Mouse (Mus musculus) hindbrain, embryonic 10.5 days (tissue): Measurements from ENCODE around the gene Itpr2. TPM values are rescaled to one million over a fixed set of nuclear protein-coding genes. Genes with fewer than 3 reads are reported as not detected.
A peak's percentile ranks its signal among the peaks of the same experiment; 100 is the strongest.

Source experiments
- DNase-seq: peaks from one replicate; pipeline ENCODE4 v3.0.0-alpha.2; 2017; ENCODE audit warnings: low spot score
- H3K27ac ChIP-seq: fragments of 300-500 bp; sonication (generic); 2 replicates; pipeline ENCODE4 v1.5.1; 2016; ENCODE audit warnings: mild to moderate bottlenecking, moderate library complexity
- H3K27me3 ChIP-seq: fragments of 300-500 bp; sonication (generic); 2 replicates; pipeline ENCODE4 v1.6.1; 2016; ENCODE audit warnings: mild to moderate bottlenecking; ENCODE audit not compliant: poor library complexity, insufficient read depth, severe bottlenecking
- H3K36me3 ChIP-seq: fragments of 300-500 bp; sonication (generic); 2 replicates; pipeline ENCODE4 v1.6.1; 2016; ENCODE audit warnings: mild to moderate bottlenecking, moderate library complexity
- H3K4me1 ChIP-seq: fragments of 300-500 bp; sonication (generic); replicated peaks from 2 replicates; pipeline ENCODE4 v1.6.1; 2016; ENCODE audit warnings: mild to moderate bottlenecking
- H3K4me3 ChIP-seq: fragments of 300-500 bp; sonication (generic); 2 replicates; pipeline ENCODE4 v1.5.1; 2016; ENCODE audit warnings: mild to moderate bottlenecking, moderate library complexity
- H3K9me3 ChIP-seq: fragments of 300-500 bp; sonication (generic); 2 replicates; pipeline ENCODE4 v1.6.1; 2016; ENCODE audit warnings: mild to moderate bottlenecking, moderate library complexity
- WGBS: fragments of 180-500 bp; shearing (Covaris S2); methylation state at CpG from one replicate; pipeline ENCODE4 v1.1.7; 2016; 5-methylcytosine and 5-hydroxymethylcytosine counted together
- polyA plus RNA-seq: library from polyadenylated mRNA; unstranded; fragments of >200 nt; fragmentation: Nextera tagmentation; extraction: Ambion mirVana; gene quantifications from 2 replicates; pipeline ENCODE4 v1.2.1, GENCODE M21; 2016

Itpr2 gene
- polyA plus RNA-seq, 1 experiment from 2014 or later, result 5.0 TPM

- Histone ChIP-seq H3K4me3 (no peak overlapping the region), H3K36me3 (no peaks in the 10 kb centered on the region), H3K27ac (no peak overlapping the region), H3K9me3 (no peaks in the 10 kb centered on the region), H3K27me3 (no peaks in the 10 kb centered on the region), H3K4me1 (peaks cover 5% of the 10 kb centered on the region; the same call in 1 of the 2 replicates)
- peak; percentile 26 for DNase-seq
- 74% methylated on average over 5 of the region's 5 CpGs for WGBS
These were observed 229.6 kb downstream of the Itpr2 start for GRCm38 (mm10) chr6:146272253-146273036.

- no peak for DNase-seq
These were observed 231.1 kb downstream of the Itpr2 start for GRCm38 (mm10) chr6:146270776-146271533.

GRCm38 (mm10) chr6:146270162-146270561 lies 231.9 kb downstream of the Itpr2 start:
- Histone ChIP-seq H3K36me3 (no peaks in the 10 kb centered on the region), H3K27me3 (no peaks in the 10 kb centered on the region), H3K4me3 (no peak overlapping the region), H3K9me3 (no peaks in the 10 kb centered on the region), H3K27ac (no peak overlapping the region), H3K4me1 (peaks cover 5% of the 10 kb centered on the region; the same call in 1 of the 2 replicates)
- no peak for DNase-seq
- 61% methylated on average over 5 of the region's 5 CpGs for WGBS

More at GRCm38 (mm10) chr6:146270776-146271533, 231.1 kb downstream of the Itpr2 start:
- H3K27ac ChIP-seq, result no peak overlapping the region
- H3K36me3 ChIP-seq, result no peaks in the 10 kb centered on the region
- 66% methylated on average over 12 of the region's 12 CpGs for WGBS
- H3K4me3 ChIP-seq, result no peak overlapping the region
- no peaks in the 10 kb centered on the region for H3K9me3 ChIP-seq
- H3K4me1 ChIP-seq, result peaks cover 5% of the 10 kb centered on the region; the same call in 1 of the 2 replicates
- no peaks in the 10 kb centered on the region for H3K27me3 ChIP-seq

GRCm38 (mm10) chr6:146269291-146269690 lies 232.7 kb downstream of the Itpr2 start:
- H3K27me3 ChIP-seq, result no peaks in the 10 kb centered on the region
- DNase-seq, result no peak
- WGBS, result 93% methylated on average over 5 of the region's 5 CpGs
- no peak overlapping the region for H3K27ac ChIP-seq
- H3K36me3 ChIP-seq, result no peaks in the 10 kb centered on the region
- no peak overlapping the region for H3K4me3 ChIP-seq
- no peaks in the 10 kb centered on the region for H3K9me3 ChIP-seq
- peaks cover 5% of the 10 kb centered on the region; the same call in 1 of the 2 replicates for H3K4me1 ChIP-seq

- no peaks in the 10 kb centered on the region for H3K36me3 ChIP-seq
- 88% methylated on average over 7 of the region's 7 CpGs for WGBS
- DNase-seq, result no peak
- H3K27ac ChIP-seq, result no peak overlapping the region
- no peaks in the 10 kb centered on the region for H3K27me3 ChIP-seq
- H3K4me3 ChIP-seq, result no peak overlapping the region
- H3K4me1 ChIP-seq, result no peaks in the 10 kb centered on the region
- H3K9me3 ChIP-seq, result peaks cover 5% of the 10 kb centered on the region; the same call in 1 of the 2 replicates
These were observed 241.2 kb downstream of the Itpr2 start for GRCm38 (mm10) chr6:146260674-146261376.

GRCm38 (mm10) chr6:146258751-146259150 lies 243.3 kb downstream of the Itpr2 start:
- no peak overlapping the region for H3K4me3 ChIP-seq
- H3K4me1 ChIP-seq, result no peaks in the 10 kb centered on the region
- no peaks in the 10 kb centered on the region for H3K36me3 ChIP-seq
- H3K27ac ChIP-seq, result no peak overlapping the region
- H3K27me3 ChIP-seq, result no peaks in the 10 kb centered on the region
- WGBS, result 86% methylated on average over 5 of the region's 5 CpGs
- DNase-seq, result no peak
- peaks cover 5% of the 10 kb centered on the region; the same call in 1 of the 2 replicates for H3K9me3 ChIP-seq

GRCm38 (mm10) chr6:146258261-146258660 lies 243.8 kb downstream of the Itpr2 start:
- Histone ChIP-seq H3K27ac (no peak overlapping the region), H3K9me3 (peaks cover 5% of the 10 kb centered on the region; the same call in 1 of the 2 replicates), H3K4me3 (no peak overlapping the region), H3K4me1 (no peaks in the 10 kb centered on the region), H3K27me3 (no peaks in the 10 kb centered on the region), H3K36me3 (no peaks in the 10 kb centered on the region)
- WGBS, result 94% methylated on average over 3 of the region's 3 CpGs
- no peak for DNase-seq

- 93% methylated on average over 7 of the region's 7 CpGs for WGBS
- peak; percentile 20 for DNase-seq
- no peak overlapping the region for H3K27ac ChIP-seq
- no peaks in the 10 kb centered on the region for H3K36me3 ChIP-seq
- no peaks in the 10 kb centered on the region for H3K4me1 ChIP-seq
- H3K4me3 ChIP-seq, result no peak overlapping the region
- H3K27me3 ChIP-seq, result no peaks in the 10 kb centered on the region
- peaks cover 5% of the 10 kb centered on the region; the same call in 1 of the 2 replicates for H3K9me3 ChIP-seq
These were observed 244.9 kb downstream of the Itpr2 start for GRCm38 (mm10) chr6:146256947-146257670.

- no peak for DNase-seq
- Histone ChIP-seq H3K27ac (no peak overlapping the region), H3K9me3 (peaks cover 5% of the 10 kb centered on the region; the same call in 1 of the 2 replicates), H3K27me3 (no peaks in the 10 kb centered on the region), H3K36me3 (no peaks in the 10 kb centered on the region), H3K4me1 (no peaks in the 10 kb centered on the region), H3K4me3 (no peak overlapping the region)
- WGBS, result 70% methylated on average over 2 of the region's 2 CpGs
These were observed 245.6 kb downstream of the Itpr2 start for GRCm38 (mm10) chr6:146256401-146256800.

GRCm38 (mm10) chr6:146255656-146256055 lies 246.4 kb downstream of the Itpr2 start:
- 93% methylated on average over 6 of the region's 6 CpGs for WGBS

GRCm38 (mm10) chr6:146254931-146255330 lies 247.1 kb downstream of the Itpr2 start:
- no peak overlapping the region for H3K27ac ChIP-seq
- DNase-seq, result no peak
- no peaks in the 10 kb centered on the region for H3K36me3 ChIP-seq
- H3K4me3 ChIP-seq, result no peak overlapping the region
- WGBS, result 81% methylated on average over 9 of the region's 9 CpGs
- H3K27me3 ChIP-seq, result no peaks in the 10 kb centered on the region
- no peaks in the 10 kb centered on the region for H3K4me1 ChIP-seq
- H3K9me3 ChIP-seq, result peaks cover 5% of the 10 kb centered on the region; the same call in 1 of the 2 replicates

More at GRCm38 (mm10) chr6:146255656-146256055, 246.4 kb downstream of the Itpr2 start:
- DNase-seq, result no peak
- no peaks in the 10 kb centered on the region for H3K36me3 ChIP-seq
- no peaks in the 10 kb centered on the region for H3K27me3 ChIP-seq
- no peaks in the 10 kb centered on the region for H3K4me1 ChIP-seq
- H3K4me3 ChIP-seq, result no peak overlapping the region
- H3K9me3 ChIP-seq, result peaks cover 5% of the 10 kb centered on the region; the same call in 1 of the 2 replicates
- no peak overlapping the region for H3K27ac ChIP-seq
